Mouse (Mus musculus) spleen, adult 2 months (tissue): ENCODE measurements around the gene Hydin.

Source experiments
- CTCF ChIP-seq: fragments of 200-500 bp; IDR thresholded peaks from 2 replicates; pipeline ENCODE4 v1.5.1; 2011; ENCODE audit warnings: mild to moderate bottlenecking, inconsistent platforms; ENCODE audit not compliant: insufficient read depth, insufficient read length, insufficient replicate concordance; ENCODE audit errors: extremely low read depth
- POLR2A ChIP-seq: fragments of 200-500 bp; IDR thresholded peaks from 2 replicates; pipeline ENCODE4 v1.6.1; 2011; ENCODE audit warnings: low read depth, low read length, inconsistent platforms

DNA sequence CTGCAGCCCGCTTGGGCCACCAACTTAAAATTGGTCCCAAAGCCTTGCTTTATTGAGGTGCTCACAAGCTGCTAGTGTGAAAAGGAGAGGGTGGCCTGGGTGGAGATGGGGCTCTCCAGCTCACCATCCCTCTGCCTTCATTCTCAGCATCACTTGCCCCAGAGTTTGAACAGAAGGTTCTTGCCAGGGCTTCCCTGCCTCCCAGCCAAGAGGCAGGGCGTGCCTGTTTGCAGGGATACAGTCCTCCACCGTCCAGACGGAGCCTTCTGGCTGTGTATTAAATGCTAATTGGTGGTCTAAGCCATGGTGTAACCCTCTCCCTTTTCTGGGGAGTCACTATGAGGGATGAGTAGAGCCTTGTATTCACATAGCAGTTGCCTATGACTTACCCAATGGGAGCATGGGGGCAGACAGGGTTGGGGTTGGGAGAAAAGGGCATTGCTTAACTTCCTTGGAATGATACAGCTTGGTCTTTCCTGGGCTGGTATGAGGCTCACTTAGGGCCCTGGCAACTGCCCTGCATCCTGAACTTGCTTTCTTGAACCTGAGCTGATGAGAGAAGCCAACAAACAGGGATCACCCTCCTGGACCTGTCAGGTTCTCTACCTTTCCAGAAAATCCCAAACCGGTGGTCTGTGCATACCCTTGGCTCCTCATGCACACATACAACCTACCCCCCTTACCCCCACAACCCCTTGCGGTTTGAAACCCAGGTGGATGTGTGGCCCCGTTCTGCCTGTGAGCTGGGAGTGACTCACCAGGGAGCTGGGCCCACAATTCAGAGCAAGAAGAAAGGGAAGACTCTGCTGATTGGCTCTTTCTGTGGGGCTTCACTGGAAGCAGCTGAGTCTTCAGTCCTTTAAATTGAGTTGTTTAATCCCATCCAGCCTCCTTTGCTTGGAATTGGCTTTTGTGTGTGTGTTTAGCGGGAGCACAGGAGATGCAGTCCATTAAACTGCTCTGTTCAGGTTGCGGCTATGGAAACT, 387.6 kb downstream of the Hydin start:
- no peak for TF ChIP-seq POLR2A
- TF ChIP-seq CTCF: no peak
